Mouse (Mus musculus): ENCODE results near the gene Ltb. TPM values are rescaled to one million over a fixed set of nuclear protein-coding genes. Genes with fewer than 3 reads are reported as not detected.

Gene Ltb
- polyA plus RNA-seq, 1 experiment from 2014 or later = 1.2 TPM

DNA sequence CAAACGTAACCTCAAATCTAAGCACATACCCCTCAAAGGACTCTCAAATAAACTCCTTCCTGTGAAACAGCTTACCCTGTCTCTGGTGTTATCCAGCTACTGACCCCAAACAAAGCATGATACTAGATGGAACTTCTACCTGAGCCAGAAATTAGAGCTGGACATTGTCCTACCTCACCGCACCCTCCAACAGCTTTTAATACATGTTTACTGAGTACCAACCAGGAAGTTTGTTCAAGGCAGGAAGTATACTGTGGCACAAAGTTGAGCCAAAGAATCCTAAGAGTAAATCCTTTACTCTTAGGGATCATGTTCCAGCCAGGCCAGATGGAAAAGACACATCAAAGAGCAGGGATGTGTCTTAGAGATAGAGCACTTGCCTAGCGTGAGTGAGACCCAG lies 16.4 kb downstream of the Ltb start:
- 85% methylated on average over 3 of the region's 3 CpGs for WGBS
- H3K4me1 ChIP-seq (ENCODE audit: control insufficient read depth, insufficient read depth, low read depth, low read length) = no peaks in the 10 kb centered on the region
- H3K4me2 ChIP-seq (ENCODE audit: low read length) = no peak overlapping the region
- no peaks in the 10 kb centered on the region for H3K9me3 ChIP-seq (ENCODE audit: control insufficient read depth, low read length)
- H3K4me3 ChIP-seq (ENCODE audit: low read length) = no peak overlapping the region
- H3K27me3 ChIP-seq (replicated peaks; ENCODE audit: control insufficient read depth, insufficient read depth, low read length) = no peaks in the 10 kb centered on the region
- no peak overlapping the region for H3K27ac ChIP-seq (ENCODE audit: low read depth, low read length)
- H3K36me3 ChIP-seq (ENCODE audit: control insufficient read depth, insufficient read depth, low read length) = no peaks in the 10 kb centered on the region
- no peak overlapping the region for H3K9ac ChIP-seq (ENCODE audit: low read depth, low read length)
- ATAC-seq = no peak

- H3K4me3 ChIP-seq (ENCODE audit: low read length) = no peak overlapping the region
- H3K27me3 ChIP-seq (replicated peaks; ENCODE audit: control insufficient read depth, insufficient read depth, low read length) = no peaks in the 10 kb centered on the region
- ATAC-seq = no peak
- no peak overlapping the region for H3K4me2 ChIP-seq (ENCODE audit: low read length)
- no peaks in the 10 kb centered on the region for H3K4me1 ChIP-seq (ENCODE audit: control insufficient read depth, insufficient read depth, low read depth, low read length)
- WGBS = 94% methylated on average over 5 of the region's 5 CpGs
- H3K9me3 ChIP-seq (ENCODE audit: control insufficient read depth, low read length) = no peaks in the 10 kb centered on the region
- H3K9ac ChIP-seq (ENCODE audit: low read depth, low read length) = no peak overlapping the region
- H3K36me3 ChIP-seq (ENCODE audit: control insufficient read depth, insufficient read depth, low read length) = no peaks in the 10 kb centered on the region
- H3K27ac ChIP-seq (ENCODE audit: low read depth, low read length) = no peak overlapping the region
Observed at GRCm38 (mm10) chr17:35213071-35213470, 18.8 kb downstream of the Ltb start.

DNA sequence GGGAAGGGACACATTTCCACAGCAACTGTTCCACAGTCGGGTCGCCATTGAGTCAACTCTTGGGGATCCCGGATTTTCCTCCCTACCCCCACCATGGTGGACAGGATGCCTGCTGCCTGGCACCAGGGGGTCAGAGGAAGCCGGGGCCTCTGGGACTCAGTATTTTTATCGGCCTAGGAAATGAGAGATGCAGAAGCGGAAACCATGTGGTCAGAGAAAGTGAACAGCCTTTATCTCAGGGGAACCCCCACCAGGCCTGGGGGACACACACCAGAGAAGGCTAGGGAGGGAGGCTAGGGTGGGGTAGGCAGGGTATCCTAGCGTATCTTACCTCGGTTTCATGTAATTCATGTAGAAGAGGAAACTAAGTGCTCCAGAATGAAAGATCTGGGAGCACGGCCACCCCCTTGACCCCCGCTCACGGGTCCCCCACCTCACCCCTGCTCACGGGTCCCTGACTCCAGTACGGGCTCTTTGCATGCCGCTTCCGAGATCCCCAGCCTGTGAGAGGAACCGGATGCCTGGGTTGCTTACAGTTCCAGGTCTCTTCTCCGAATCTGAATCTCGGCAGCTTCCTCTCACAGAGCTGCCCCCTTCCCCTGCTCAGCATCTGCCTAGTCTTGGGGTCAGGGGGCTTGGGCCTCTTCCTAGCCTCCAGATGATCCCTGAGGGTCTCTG lies 24.4 kb downstream of the Ltb start:
- Histone ChIP-seq H3K4me1 (ENCODE audit: control insufficient read depth, insufficient read depth, low read depth, low read length) (no peaks in the 10 kb centered on the region), H3K36me3 (ENCODE audit: control insufficient read depth, insufficient read depth, low read length) (no peaks in the 10 kb centered on the region), H3K4me3 (ENCODE audit: low read length) (no peak overlapping the region), H3K4me2 (ENCODE audit: low read length) (no peak overlapping the region), H3K27ac (ENCODE audit: low read depth, low read length) (no peak overlapping the region), H3K9me3 (ENCODE audit: control insufficient read depth, low read length) (no peaks in the 10 kb centered on the region), H3K9ac (ENCODE audit: low read depth, low read length) (no peak overlapping the region), H3K27me3 (replicated peaks; ENCODE audit: control insufficient read depth, insufficient read depth, low read length) (no peaks in the 10 kb centered on the region)
- ATAC-seq = no peak
- 82% methylated on average over 15 of the region's 18 CpGs for WGBS

DNA sequence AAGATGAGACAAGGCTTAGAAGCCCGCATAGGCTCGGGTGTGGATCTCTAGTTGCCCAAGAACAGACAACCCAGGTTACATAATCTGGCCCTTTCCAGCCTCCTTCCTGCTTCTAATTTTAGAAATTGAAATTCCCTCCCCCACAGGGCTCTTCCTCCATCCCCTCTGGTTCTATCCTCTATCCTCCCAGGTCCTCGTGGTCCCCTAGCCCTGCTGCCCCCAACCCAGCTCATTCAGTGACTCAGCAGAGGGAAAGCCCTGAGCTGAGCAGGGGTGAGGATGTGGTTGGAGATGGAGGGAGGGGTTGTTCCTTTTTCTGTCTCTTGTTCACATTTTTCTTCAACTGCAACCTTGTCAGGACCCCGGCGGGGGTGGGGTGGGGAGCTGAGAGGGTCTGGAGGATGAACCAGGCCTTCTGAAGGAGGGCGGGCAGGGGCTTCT lies 25.4 kb downstream of the Ltb start:
- Histone ChIP-seq H3K36me3 (ENCODE audit: control insufficient read depth, insufficient read depth, low read length) (no peaks in the 10 kb centered on the region), H3K27me3 (replicated peaks; ENCODE audit: control insufficient read depth, insufficient read depth, low read length) (no peaks in the 10 kb centered on the region), H3K4me1 (ENCODE audit: control insufficient read depth, insufficient read depth, low read depth, low read length) (no peaks in the 10 kb centered on the region), H3K9ac (ENCODE audit: low read depth, low read length) (no peak overlapping the region), H3K27ac (ENCODE audit: low read depth, low read length) (no peak overlapping the region), H3K4me2 (ENCODE audit: low read length) (no peak overlapping the region), H3K9me3 (ENCODE audit: control insufficient read depth, low read length) (no peaks in the 10 kb centered on the region), H3K4me3 (ENCODE audit: low read length) (no peak overlapping the region)
- no peak for ATAC-seq
- WGBS = 84% methylated on average over 6 of the region's 6 CpGs

DNA sequence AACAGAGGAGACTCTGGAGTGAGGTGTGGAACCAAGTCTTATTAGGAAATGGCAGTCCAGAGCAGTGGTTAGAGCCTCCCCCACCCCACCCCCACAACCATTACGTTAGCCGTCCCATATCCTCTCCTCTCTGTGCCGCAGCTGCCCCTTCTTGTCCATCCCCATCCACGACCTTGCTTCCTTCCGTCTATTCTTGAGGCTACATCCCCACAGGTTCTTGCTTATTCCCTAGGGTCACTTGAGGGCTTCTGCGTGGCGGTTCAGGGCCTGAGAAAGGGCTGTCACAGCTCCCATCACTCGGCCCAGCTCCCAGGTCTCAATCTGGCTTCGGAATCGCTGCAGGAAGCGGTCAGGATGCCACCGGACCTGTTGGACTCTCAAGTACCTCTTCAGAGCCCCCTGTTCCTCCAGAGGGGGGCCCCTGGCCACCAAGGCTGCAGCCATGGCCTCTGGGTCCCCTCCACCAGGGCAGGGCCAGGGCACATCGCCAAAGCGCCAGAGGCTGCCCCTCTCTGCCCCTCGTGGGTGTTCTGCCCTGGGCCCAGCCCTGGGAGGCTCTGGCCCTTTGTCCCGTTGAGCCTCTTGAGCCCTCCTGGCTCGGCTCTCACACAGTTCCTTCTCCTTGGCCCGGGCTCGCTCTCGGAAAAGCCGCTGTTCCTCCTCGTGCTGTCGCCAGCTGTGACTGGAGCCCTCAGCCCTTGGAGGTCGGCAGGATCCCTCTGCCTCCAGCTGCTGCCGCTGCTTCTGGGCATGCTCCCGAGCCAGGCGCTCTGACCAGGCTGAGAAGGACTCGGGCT lies 26.1 kb downstream of the Ltb start, which contains the start of gene Gm16181:
Gene Gm16181, plus strand, starts transcription at position 679 of the 797 bp plus-strand sequence.
- Histone ChIP-seq H3K4me1 (ENCODE audit: control insufficient read depth, insufficient read depth, low read depth, low read length) (no peaks in the 10 kb centered on the region), H3K4me3 (ENCODE audit: low read length) (no peak within 1 kb of the TSS), H3K9ac (ENCODE audit: low read depth, low read length) (no peak within 1 kb of the TSS), H3K4me2 (ENCODE audit: low read length) (no peak within 1 kb of the TSS), H3K27ac (ENCODE audit: low read depth, low read length) (no peak within 1 kb of the TSS), H3K36me3 (ENCODE audit: control insufficient read depth, insufficient read depth, low read length) (no peaks in the 10 kb centered on the region), H3K9me3 (ENCODE audit: control insufficient read depth, low read length) (no peaks in the 10 kb centered on the region), H3K27me3 (replicated peaks; ENCODE audit: control insufficient read depth, insufficient read depth, low read length) (no peaks in the 10 kb centered on the region)
- ATAC-seq = no peak
- WGBS = 79% methylated on average over 28 of the region's 28 CpGs

DNA sequence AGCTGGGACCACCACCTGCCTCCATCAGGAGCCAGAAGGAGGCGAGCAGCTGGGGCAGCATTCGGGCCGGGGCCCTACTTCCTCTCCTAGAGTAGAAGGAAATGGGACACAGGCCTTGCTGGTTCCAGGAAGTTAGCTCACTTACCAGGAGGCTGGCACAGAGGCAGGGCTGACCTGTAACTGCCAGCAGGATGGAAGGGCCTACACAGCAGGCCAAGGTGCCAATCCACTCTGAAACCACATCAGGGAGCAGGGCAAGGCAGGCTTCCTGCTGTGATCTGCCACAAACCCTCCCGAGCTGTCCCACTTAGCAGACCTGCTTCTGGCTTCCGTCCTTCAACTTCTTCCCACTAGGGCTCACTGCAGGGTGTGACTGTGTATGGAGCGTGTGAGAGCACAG lies 28.1 kb downstream of the Ltb start:
- Histone ChIP-seq H3K9ac (ENCODE audit: low read depth, low read length) (no peak overlapping the region), H3K36me3 (ENCODE audit: control insufficient read depth, insufficient read depth, low read length) (peaks cover under 1% of the 10 kb centered on the region; the same call in 1 of the 2 replicates)

DNA sequence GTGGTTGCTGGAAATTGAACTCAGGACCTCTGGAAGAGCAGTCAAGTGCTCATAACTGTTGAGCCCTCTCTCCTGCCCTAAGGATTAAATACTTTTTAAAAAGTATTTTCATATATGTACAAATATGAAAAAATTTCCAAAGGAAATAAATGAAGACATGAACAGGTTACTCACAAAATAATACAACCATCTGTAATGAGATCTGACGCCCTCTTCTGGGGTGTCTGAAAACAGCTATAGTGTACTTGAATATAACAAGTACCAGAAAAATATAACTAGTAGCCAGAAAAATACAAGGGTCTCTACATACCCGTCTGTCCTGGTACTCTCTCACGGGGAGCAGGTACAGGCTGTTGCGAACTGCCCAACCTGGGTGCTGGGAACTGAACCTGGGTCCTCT lies 30.4 kb downstream of the Ltb start:
- Histone ChIP-seq H3K27me3 (replicated peaks; ENCODE audit: control insufficient read depth, insufficient read depth, low read length) (no peaks in the 10 kb centered on the region), H3K4me2 (ENCODE audit: low read length) (no peak overlapping the region), H3K4me3 (ENCODE audit: low read length) (no peak overlapping the region), H3K9me3 (ENCODE audit: control insufficient read depth, low read length) (no peaks in the 10 kb centered on the region), H3K9ac (ENCODE audit: low read depth, low read length) (no peak overlapping the region), H3K4me1 (ENCODE audit: control insufficient read depth, insufficient read depth, low read depth, low read length) (no peaks in the 10 kb centered on the region), H3K36me3 (ENCODE audit: control insufficient read depth, insufficient read depth, low read length) (peaks cover 12% of the 10 kb centered on the region), H3K27ac (ENCODE audit: low read depth, low read length) (no peak overlapping the region)
- WGBS = 98% methylated on average over 4 of the region's 4 CpGs
- no peak for ATAC-seq

More for the DNA sequence above, 28.1 kb downstream of the Ltb start:
- 65% methylated on average over 6 of the region's 6 CpGs for WGBS
- H3K4me1 ChIP-seq (ENCODE audit: control insufficient read depth, insufficient read depth, low read depth, low read length) = no peaks in the 10 kb centered on the region
- no peak for ATAC-seq
- no peaks in the 10 kb centered on the region for H3K9me3 ChIP-seq (ENCODE audit: control insufficient read depth, low read length)
- H3K4me3 ChIP-seq (ENCODE audit: low read length) = no peak overlapping the region
- H3K27me3 ChIP-seq (replicated peaks; ENCODE audit: control insufficient read depth, insufficient read depth, low read length) = no peaks in the 10 kb centered on the region
- no peak overlapping the region for H3K4me2 ChIP-seq (ENCODE audit: low read length)
- no peak overlapping the region for H3K27ac ChIP-seq (ENCODE audit: low read depth, low read length)

GRCm38 (mm10) chr17:35225456-35225855 lies 31.2 kb downstream of the Ltb start:
- Histone ChIP-seq H3K27me3 (replicated peaks; ENCODE audit: control insufficient read depth, insufficient read depth, low read length) (no peaks in the 10 kb centered on the region), H3K27ac (ENCODE audit: low read depth, low read length) (no peak overlapping the region), H3K4me1 (ENCODE audit: control insufficient read depth, insufficient read depth, low read depth, low read length) (no peaks in the 10 kb centered on the region), H3K9me3 (ENCODE audit: control insufficient read depth, low read length) (no peaks in the 10 kb centered on the region), H3K4me3 (ENCODE audit: low read length) (no peak overlapping the region), H3K9ac (ENCODE audit: low read depth, low read length) (no peak overlapping the region), H3K36me3 (ENCODE audit: control insufficient read depth, insufficient read depth, low read length) (peaks cover 12% of the 10 kb centered on the region), H3K4me2 (ENCODE audit: low read length) (no peak overlapping the region)
- no peak for ATAC-seq
- WGBS = 97% methylated on average over 5 of the region's 5 CpGs

DNA sequence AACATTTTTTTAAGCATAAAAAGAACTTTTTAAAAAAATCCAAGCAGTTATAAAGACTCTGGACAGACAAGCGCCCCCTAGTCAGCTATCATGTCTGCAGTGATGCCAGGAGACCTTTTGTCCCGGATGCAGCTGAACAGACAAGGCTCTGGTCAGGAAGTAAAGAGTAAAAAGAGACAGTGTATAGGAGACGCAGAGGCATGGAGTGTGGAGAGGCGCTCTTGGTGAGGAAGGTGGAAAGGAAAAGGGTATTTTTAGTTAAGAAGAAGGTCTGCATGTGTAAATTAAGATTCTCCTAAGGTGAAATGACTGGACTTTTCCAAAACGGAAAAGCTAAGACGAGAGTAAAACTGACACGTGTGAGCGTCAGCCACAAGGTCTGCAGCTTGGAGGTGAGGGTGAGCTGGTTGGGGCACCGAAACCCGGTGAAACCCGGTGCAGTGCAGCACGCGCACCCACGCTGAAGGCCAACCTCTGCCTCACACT lies 32.4 kb downstream of the Ltb start:
- Histone ChIP-seq H3K4me2 (ENCODE audit: low read length) (no peak overlapping the region), H3K4me3 (ENCODE audit: low read length) (no peak overlapping the region), H3K4me1 (ENCODE audit: control insufficient read depth, insufficient read depth, low read depth, low read length) (no peaks in the 10 kb centered on the region; the same call in none of the 2 replicates), H3K27me3 (replicated peaks; ENCODE audit: control insufficient read depth, insufficient read depth, low read length) (no peaks in the 10 kb centered on the region), H3K36me3 (ENCODE audit: control insufficient read depth, insufficient read depth, low read length) (peaks cover 16% of the 10 kb centered on the region), H3K27ac (ENCODE audit: low read depth, low read length) (no peak overlapping the region), H3K9me3 (ENCODE audit: control insufficient read depth, low read length) (no peaks in the 10 kb centered on the region), H3K9ac (ENCODE audit: low read depth, low read length) (no peak overlapping the region)
- WGBS = 89% methylated on average over 14 of the region's 14 CpGs
- no peak for ATAC-seq

Measured in hindbrain, embryonic 16.5 days (tissue).